Mouse (Mus musculus): ENCODE data around the gene Vps54. TPM values are rescaled to one million over a fixed set of nuclear protein-coding genes. Genes with fewer than 3 reads are reported as not detected.

Vps54 gene
- polyA plus RNA-seq, 1 experiment from 2014 or later: 20.7 TPM

DNA sequence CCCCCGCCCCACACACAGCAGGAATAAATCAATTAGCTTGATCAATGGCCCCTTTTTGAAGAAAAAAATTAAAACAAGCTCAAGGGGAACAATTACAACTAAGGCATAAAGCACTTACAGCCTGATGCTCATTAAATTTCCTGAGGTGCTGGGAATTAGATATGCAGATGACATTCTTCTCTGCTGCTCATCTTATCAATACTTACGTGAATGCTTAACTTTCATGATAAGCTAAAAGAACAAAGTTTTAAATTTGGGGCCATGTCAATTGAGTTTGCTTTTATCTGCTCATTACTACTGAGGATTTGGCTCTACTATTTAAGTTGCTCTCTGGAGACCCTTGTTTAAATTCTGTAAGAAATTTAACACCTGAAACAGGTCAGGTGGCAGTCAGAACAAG, 109.8 kb downstream of the Vps54 start:
- Histone ChIP-seq H3K27ac (no peak overlapping the region), H3K4me2 (replicated peaks) (no peak overlapping the region)
- 86% methylated on average over 2 of the region's 2 CpGs for WGBS

DNA sequence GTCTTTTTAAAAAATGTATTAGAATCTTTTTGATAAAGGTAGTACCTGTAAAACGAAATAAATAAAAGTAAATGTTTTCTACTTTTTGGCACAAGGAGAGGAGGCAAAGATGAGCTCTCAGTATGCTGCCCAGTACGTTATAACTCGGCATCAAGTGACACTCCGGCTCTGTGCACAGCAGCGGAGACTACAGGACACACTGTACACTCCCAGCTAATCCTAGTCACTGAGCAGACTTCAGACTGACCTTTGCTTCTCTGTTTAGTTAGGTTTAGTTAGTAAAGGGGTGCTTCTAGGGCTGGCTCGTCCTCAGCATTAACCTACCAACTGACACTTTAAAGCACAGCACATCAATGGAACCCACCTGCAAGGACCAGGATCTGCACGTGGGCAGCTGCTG, 112.2 kb downstream of the Vps54 start:
- no peak overlapping the region for H3K27ac ChIP-seq
- H3K4me1 ChIP-seq: no peaks in the 10 kb centered on the region
- ATAC-seq (ENCODE audit: insufficient number of reproducible peaks, insufficient read depth, low FRiP score, low TSS enrichment): no peak
- no peak overlapping the region for H3K4me3 ChIP-seq
- no peak overlapping the region for H3K4me2 ChIP-seq (replicated peaks)
- peaks cover 18% of the 10 kb centered on the region for H3K36me3 ChIP-seq
- 83% methylated on average over 7 of the region's 7 CpGs for WGBS
- no peaks in the 10 kb centered on the region for H3K9me3 ChIP-seq
- H3K27me3 ChIP-seq: no peaks in the 10 kb centered on the region
- H3K9ac ChIP-seq: no peak overlapping the region

More for the DNA sequence above, 109.8 kb downstream of the Vps54 start:
- Histone ChIP-seq H3K4me1 (no peaks in the 10 kb centered on the region), H3K27me3 (no peaks in the 10 kb centered on the region), H3K36me3 (peaks cover 24% of the 10 kb centered on the region), H3K9ac (no peak overlapping the region), H3K4me3 (no peak overlapping the region), H3K9me3 (no peaks in the 10 kb centered on the region)
- ATAC-seq (ENCODE audit: insufficient number of reproducible peaks, insufficient read depth, low FRiP score, low TSS enrichment): no peak

DNA sequence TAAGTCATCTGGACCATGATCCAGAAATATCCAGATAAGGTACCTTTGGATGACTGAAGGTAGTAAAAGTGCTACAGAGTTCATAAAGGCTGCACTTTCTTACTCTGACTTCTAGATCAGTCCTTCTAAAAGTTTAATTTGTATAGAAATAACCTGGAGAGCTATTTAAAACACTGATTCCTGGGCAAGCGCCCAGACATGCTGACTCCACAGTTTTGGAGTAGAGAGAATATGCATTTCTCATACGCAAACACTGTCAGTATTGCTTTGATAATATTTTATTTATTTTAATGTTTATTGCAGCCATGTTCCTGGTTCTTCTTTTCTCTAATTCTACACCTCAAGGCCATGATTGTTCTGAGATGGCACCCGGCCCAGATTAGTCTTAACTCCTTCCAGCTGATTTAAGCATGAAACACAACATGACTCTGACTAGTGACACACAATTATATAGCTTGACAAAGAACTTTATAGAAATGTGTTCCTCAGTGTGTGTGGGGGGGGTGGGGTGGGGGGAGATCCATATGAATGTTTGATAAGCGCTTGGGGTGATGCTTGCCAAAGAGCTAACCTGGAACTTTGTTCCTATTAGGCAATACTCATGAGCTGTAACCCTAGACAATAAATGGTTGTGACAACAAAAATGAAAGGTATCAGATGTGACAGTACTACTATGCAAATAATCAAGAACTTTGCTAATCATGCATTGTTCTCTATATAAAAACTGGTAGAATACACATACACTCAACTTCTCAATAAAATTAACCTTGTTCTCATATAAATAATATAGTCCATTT, 124.3 kb downstream of the Vps54 start:
- Histone ChIP-seq H3K4me2 (replicated peaks) (no peak overlapping the region), H3K4me3 (no peak overlapping the region), H3K36me3 (no peaks in the 10 kb centered on the region), H3K9me3 (no peaks in the 10 kb centered on the region), H3K27ac (no peak overlapping the region), H3K27me3 (no peaks in the 10 kb centered on the region), H3K9ac (no peak overlapping the region), H3K4me1 (peaks cover 3% of the 10 kb centered on the region)
- 96% methylated on average over 4 of the region's 4 CpGs for WGBS
- ATAC-seq (ENCODE audit: insufficient number of reproducible peaks, insufficient read depth, low FRiP score, low TSS enrichment): no peak

DNA sequence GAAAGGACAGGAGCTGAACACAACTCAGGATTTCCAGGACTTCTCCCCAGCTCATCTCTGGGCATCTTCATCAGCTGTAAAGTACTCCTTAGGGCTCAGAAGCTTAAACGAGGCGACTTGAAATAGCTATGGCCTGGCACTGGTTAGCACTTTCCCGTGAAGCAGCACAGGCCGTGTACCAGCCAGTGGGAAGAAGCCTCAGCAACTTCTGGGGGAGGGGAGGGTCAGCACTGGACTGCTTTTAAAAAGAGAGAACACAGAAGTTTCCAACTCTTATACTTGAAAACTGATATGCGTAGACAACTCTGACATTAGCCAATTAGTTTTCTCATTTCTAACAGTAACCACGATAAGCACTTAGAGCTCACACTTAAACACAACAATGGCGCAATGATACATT, 129.4 kb downstream of the Vps54 start:
- peak overlapping the region; percentile 59 for H3K4me2 ChIP-seq (replicated peaks)
- H3K9ac ChIP-seq: no peak overlapping the region
- peaks cover 13% of the 10 kb centered on the region for H3K4me1 ChIP-seq
- no peaks in the 10 kb centered on the region for H3K36me3 ChIP-seq
- H3K9me3 ChIP-seq: no peaks in the 10 kb centered on the region
- no peaks in the 10 kb centered on the region for H3K27me3 ChIP-seq
- H3K4me3 ChIP-seq: peak overlapping the region; percentile 71
- no peak for ATAC-seq (ENCODE audit: insufficient number of reproducible peaks, insufficient read depth, low FRiP score, low TSS enrichment)
- WGBS: 35% methylated on average over 7 of the region's 7 CpGs
- no peak overlapping the region for H3K27ac ChIP-seq

- Histone ChIP-seq H3K4me2 (replicated peaks) (peak overlapping the region; percentile 59), H3K27ac (no peak overlapping the region), H3K4me3 (peak overlapping the region; percentile 71), H3K4me1 (peaks cover 13% of the 10 kb centered on the region), H3K36me3 (no peaks in the 10 kb centered on the region), H3K9ac (peak overlapping the region; percentile 61), H3K27me3 (no peaks in the 10 kb centered on the region), H3K9me3 (no peaks in the 10 kb centered on the region)
- WGBS: 22% methylated on average over 9 of the region's 9 CpGs
- ATAC-seq (ENCODE audit: insufficient number of reproducible peaks, insufficient read depth, low FRiP score, low TSS enrichment): no peak
These were observed 130.4 kb downstream of the Vps54 start for GRCm38 (mm10) chr11:21369248-21370016.

GRCm38 (mm10) chr11:21370399-21371121, 131.5 kb downstream of the Vps54 start:
- under 1% methylated on average over 56 of the region's 69 CpGs for WGBS
- Histone ChIP-seq H3K36me3 (no peaks in the 10 kb centered on the region), H3K4me3 (peak overlapping the region; percentile 71), H3K27me3 (no peaks in the 10 kb centered on the region), H3K4me1 (peaks cover 13% of the 10 kb centered on the region), H3K9ac (peak overlapping the region; percentile 61), H3K4me2 (replicated peaks) (peak overlapping the region; percentile 59), H3K27ac (peak overlapping the region; percentile 87), H3K9me3 (no peaks in the 10 kb centered on the region)
- peak; percentile 95 for ATAC-seq (ENCODE audit: insufficient number of reproducible peaks, insufficient read depth, low FRiP score, low TSS enrichment)

MicroRNAs within 50 kb of the gene (microRNA counts, 519-probe panel; counts per million panel counts)
- microRNA mmu-miR-1933-3p: 460 counts per million, percentile 65 among the panel's probes with 10 or more counts
- 460 counts per million, percentile 65 among the panel's probes with 10 or more counts for microRNA mmu-miR-1933-5p

Small RNA genes lying within 50 kb of the gene (microRNA-seq; reads per million reads assigned to microRNA genes)
- 0.73 reads per million for gene Mir1933

Other genes starting within 250 kb of the Vps54 start
- 64.8 and 65.5 TPM in 2 replicates for gene Peli1, start 148.0 kb upstream of the Vps54 start, polyA plus RNA-seq (2016; fragmentation: Nextera tagmentation; extraction: Ambion mirVana)
- gene Ugp2, start 131.9 kb downstream of the Vps54 start, polyA plus RNA-seq (2016; fragmentation: Nextera tagmentation; extraction: Ambion mirVana): 78.6 and 82.8 TPM in 2 replicates

Measured in embryonic facial prominence, embryonic 12.5 days (tissue).